ENCODE assay signal across 9 mouse cellular contexts in genomic region chr6:112362349-112362958, GRCm38 (mm10). TPM values are rescaled to one million over a fixed set of nuclear protein-coding genes. Genes with fewer than 3 reads are reported as not detected.
DNase-seq lines count a peak whose midpoint lies in the region; ATAC-seq and TF ChIP-seq lines count a peak whose summit lies in the region.
"Had no signal": no experiment of that assay in that cellular context is flagged by ENCODE, and none has a peak within 500 bp of the region (broad histone marks: within the 10 kb centered on the region; RNA-seq: fewer than 3 reads in every experiment).

No protein-coding gene starts in this region.

- 30% methylated on average over 6 of the region's 6 CpGs for WGBS in liver, embryonic 14.5 days (ENCODE audit: insufficient replicate concordance)
- 32% methylated on average over 6 of the region's 6 CpGs for WGBS in olfactory bulb, adult 2 months

- TF ChIP-seq EP300 in liver, embryonic 14.5 days (IDR thresholded peaks at IDR 0.05; ENCODE audit: low read depth) = no peak

- no peaks in the 10 kb centered on the region for H3K9me3 ChIP-seq in liver, embryonic 14.5 days (ENCODE audit: control insufficient read depth, low read length)
- H3K9me3 ChIP-seq: embryonic facial prominence, embryonic 15.5 days had no signal

- ATAC-seq in liver, embryonic 14.5 days (ENCODE audit: insufficient read depth) = no peak

- no peak for TF ChIP-seq POLR2A in olfactory bulb, adult 2 months (IDR thresholded peaks at IDR 0.05; ENCODE audit: insufficient read depth, low read depth, low read length)

- H3K4me3 ChIP-seq in liver, embryonic 14.5 days (ENCODE audit: insufficient read depth in 1 of 2, low read depth in 2 of 2, low read length in 2 of 2) = no peak overlapping the region
- no peak overlapping the region for H3K4me3 ChIP-seq in olfactory bulb, adult 2 months (ENCODE audit: insufficient read depth, low read depth, low read length)
- H3K4me3 ChIP-seq: embryonic facial prominence, embryonic 15.5 days had no signal

- intact Hi-C loops in heart, postnatal 10 days (cut with DNase I) = loop anchor here (1.0 to 10.0 kb wide), 3 partner anchors 88 to 332 kb away; partner anchors contain the start of gene Rad18

- DNase-seq in A20 (ENCODE audit: low read depth, low spot score) = peak; percentile 15
- peak; percentile 72 to 73 for DNase-seq in adrenal gland, adult 18-20 months (ENCODE audit: low spot score in 2 of 2)
- DNase-seq in embryo, embryonic 11 days = peak; percentile 69
- DNase-seq in heart, postnatal 10 days = peak; percentile 71 to 86
- peak; percentile 78 for DNase-seq in kidney, postnatal 14 days
- DNase-seq in liver, embryonic 14.5 days (ENCODE audit: low read depth in 3 of 3, low spot score in 3 of 3) = no peak
- peak; percentile 76 for DNase-seq in urinary bladder, postnatal 14 days (ENCODE audit: low spot score)

- H3K36me3 ChIP-seq in liver, embryonic 14.5 days (replicated peaks; ENCODE audit: control insufficient read depth, insufficient read depth, low read depth) = no peaks in the 10 kb centered on the region
- H3K36me3 ChIP-seq: embryonic facial prominence, embryonic 15.5 days had no signal

- no peak overlapping the region for H3K4me2 ChIP-seq in liver, embryonic 14.5 days (ENCODE audit: low read depth)
- H3K4me2 ChIP-seq: embryonic facial prominence, embryonic 15.5 days had no signal

- H3K4me1 ChIP-seq in liver, embryonic 14.5 days (replicated peaks; ENCODE audit: control insufficient read depth in 2 of 2, insufficient read depth in 2 of 2, low read length in 1 of 2) = no peaks in the 10 kb centered on the region
- no peaks in the 10 kb centered on the region for H3K4me1 ChIP-seq in olfactory bulb, adult 2 months (ENCODE audit: control insufficient read depth, insufficient read depth, low read length)

- TF ChIP-seq CTCF in liver, embryonic 14.5 days (IDR thresholded peaks at IDR 0.05; ENCODE audit: low read depth) = peak; percentile 59
- TF ChIP-seq CTCF in olfactory bulb, adult 2 months (IDR thresholded peaks at IDR 0.05; ENCODE audit: insufficient read depth, low read depth, low read length) = peak; percentile 79

- no peak overlapping the region for H3K9ac ChIP-seq in liver, embryonic 14.5 days (replicated peaks)
- H3K9ac ChIP-seq: embryonic facial prominence, embryonic 15.5 days had no signal

- H3K27ac ChIP-seq in liver, embryonic 14.5 days = no peak overlapping the region
- H3K27ac ChIP-seq in olfactory bulb, adult 2 months (ENCODE audit: insufficient read depth, low read depth, low read length) = no peak overlapping the region
- H3K27ac ChIP-seq: embryonic facial prominence, embryonic 15.5 days had no signal

- H3K27me3 ChIP-seq in liver, embryonic 14.5 days (ENCODE audit: control insufficient read depth, insufficient read depth, low read length) = no peaks in the 10 kb centered on the region
- H3K27me3 ChIP-seq: embryonic facial prominence, embryonic 15.5 days had no signal

RNA-seq across cellular contexts. Expression of gene Ssu2, which starts 25.4 kb away (rescaled TPM):
- 10 to 100 TPM in 1 of 2 experiments, under 1 TPM in 1; 0.22 to 11.7 TPM for total RNA-seq in adrenal gland, adult 18-20 months (2021)
- total RNA-seq in heart, postnatal 10 days (2021) = 1 to 10 TPM; 5.1 to 6.5 TPM
- 0.04 TPM in 1 of 2 replicates, not detected in the other for polyA plus RNA-seq in liver, embryonic 14.5 days (2012; rRNA removed)
- polyA plus RNA-seq in liver, embryonic 14.5 days (2014; fragmentation: Nextera tagmentation; extraction: Ambion mirVana) = not detected in 2 replicates
- not detected in 2 replicates for polyA plus RNA-seq in olfactory bulb, adult 2 months (2012; ENCODE audit: insufficient read depth, insufficient read length, low replicate concordance, missing spikeins)

Comparison
In these comparisons a context has a peak if more than half of its experiments do, and no peak if none do; other contexts are left out.
1. DNase-seq: peak in A20 (single experiment), adrenal gland, adult 18-20 months (2 of 2), embryo, embryonic 11 days (single experiment), heart, postnatal 10 days (2 of 2), kidney, postnatal 14 days (single experiment) and urinary bladder, postnatal 14 days (single experiment); none in liver, embryonic 14.5 days (0 of 3).